Mouse (Mus musculus) limb, embryonic 12.5 days (tissue): Measurements from ENCODE around the gene Mcf2l. TPM values are rescaled to one million over a fixed set of nuclear protein-coding genes. Genes with fewer than 3 reads are reported as not detected.

Experiments used
- ATAC-seq: fragments of 200-750 bp; cut with Nextera tagmentation; 2 replicates; pipeline ENCODE4 v1.8.0; 2017; ENCODE audit warnings: low read depth, moderate TSS enrichment; ENCODE audit not compliant: insufficient number of reproducible peaks, insufficient read depth, low FRiP score, low TSS enrichment
- H3K27ac ChIP-seq: fragments of 300-500 bp; sonication (generic); 2 replicates; pipeline ENCODE4 v1.5.1; 2016; ENCODE audit warnings: mild to moderate bottlenecking, moderate library complexity
- H3K27me3 ChIP-seq: fragments of 300-500 bp; sonication (generic); 2 replicates; pipeline ENCODE4 v1.6.1; 2016; ENCODE audit warnings: mild to moderate bottlenecking, moderate library complexity
- H3K36me3 ChIP-seq: fragments of 300-500 bp; sonication (generic); 2 replicates; pipeline ENCODE4 v1.6.1; 2016; ENCODE audit warnings: mild to moderate bottlenecking, moderate library complexity
- H3K4me1 ChIP-seq: fragments of 300-500 bp; sonication (generic); replicated peaks from 2 replicates; pipeline ENCODE4 v1.6.1; 2016
- H3K4me2 ChIP-seq: fragments of 300-500 bp; sonication (generic); 2 replicates; pipeline ENCODE4 v1.6.1; 2016; ENCODE audit warnings: mild to moderate bottlenecking, moderate library complexity
- H3K4me3 ChIP-seq: fragments of 300-500 bp; sonication (generic); replicated peaks from 2 replicates; pipeline ENCODE4 v1.5.1; 2016; ENCODE audit warnings: mild to moderate bottlenecking
- H3K9ac ChIP-seq: fragments of 300-500 bp; sonication (generic); replicated peaks from 2 replicates; pipeline ENCODE4 v1.6.1; 2016; ENCODE audit warnings: mild to moderate bottlenecking, moderate library complexity
- H3K9me3 ChIP-seq: fragments of 300-500 bp; sonication (generic); 2 replicates; pipeline ENCODE4 v1.6.1; 2016; ENCODE audit warnings: mild to moderate bottlenecking, moderate library complexity
- WGBS: fragments of 180-500 bp; shearing (Covaris S2); methylation state at CpG from one replicate; pipeline ENCODE4 v1.1.7; 2016; 5-methylcytosine and 5-hydroxymethylcytosine counted together
- polyA plus RNA-seq: library from polyadenylated mRNA; unstranded; fragments of >200 nt; fragmentation: Nextera tagmentation; extraction: Ambion mirVana; gene quantifications from 2 replicates; pipeline ENCODE4 v1.2.1, GENCODE M21; 2016

Gene Mcf2l
- polyA plus RNA-seq, 1 experiment from 2014 or later, result 14.0 TPM

DNA sequence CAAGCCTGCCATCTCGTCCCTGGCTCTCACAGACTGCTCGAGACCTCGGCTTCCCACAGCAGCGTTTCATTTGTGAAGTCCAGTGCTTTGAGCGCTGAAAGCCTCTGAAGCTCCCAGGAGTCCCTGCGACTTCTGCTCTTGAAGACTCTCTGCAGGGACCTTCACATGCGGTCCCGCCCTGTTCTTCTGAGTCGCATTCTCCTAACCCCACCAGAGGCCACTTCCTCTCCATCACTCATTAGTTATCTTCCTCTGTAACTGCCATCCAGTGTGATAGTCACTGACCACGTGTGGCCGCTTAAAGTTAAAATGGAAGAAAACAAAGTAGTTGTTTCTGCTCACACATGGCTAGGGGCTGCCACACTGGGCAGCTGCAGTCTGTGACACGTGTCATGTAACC lies 103.7 kb downstream of the Mcf2l start:
- Histone ChIP-seq H3K27me3 (no peaks in the 10 kb centered on the region), H3K4me3 (no peak overlapping the region), H3K4me1 (peaks cover 7% of the 10 kb centered on the region; the same call in 1 of the 2 replicates), H3K27ac (no peak overlapping the region), H3K36me3 (peaks cover 25% of the 10 kb centered on the region), H3K9ac (no peak overlapping the region), H3K4me2 (no peak overlapping the region), H3K9me3 (0 out of 2 replicates have a peak, but pooled peaks cover 11% of the 10 kb centered on the region)
- 77% methylated on average over 12 of the region's 12 CpGs for WGBS
- no peak for ATAC-seq

GRCm38 (mm10) chr8:12978308-12978707 lies 104.7 kb downstream of the Mcf2l start:
- 49% methylated on average over 2 of the region's 2 CpGs for WGBS
- Histone ChIP-seq H3K4me3 (no peak overlapping the region), H3K27ac (no peak overlapping the region), H3K4me1 (peaks cover 7% of the 10 kb centered on the region; the same call in 1 of the 2 replicates), H3K27me3 (no peaks in the 10 kb centered on the region), H3K4me2 (no peak overlapping the region), H3K9ac (no peak overlapping the region), H3K9me3 (0 out of 2 replicates have a peak, but pooled peaks cover 11% of the 10 kb centered on the region), H3K36me3 (peaks cover 20% of the 10 kb centered on the region)
- ATAC-seq, result peak; percentile 9; the same call in 1 of the 2 replicates

GRCm38 (mm10) chr8:12978726-12979125 lies 105.1 kb downstream of the Mcf2l start:
- Histone ChIP-seq H3K4me1 (peaks cover 7% of the 10 kb centered on the region; the same call in 1 of the 2 replicates), H3K27me3 (no peaks in the 10 kb centered on the region), H3K36me3 (peaks cover 20% of the 10 kb centered on the region), H3K9ac (no peak overlapping the region), H3K4me3 (no peak overlapping the region), H3K4me2 (no peak overlapping the region), H3K27ac (no peak overlapping the region), H3K9me3 (0 out of 2 replicates have a peak, but pooled peaks cover 11% of the 10 kb centered on the region)
- peak; percentile 83 for ATAC-seq
- WGBS, result 18% methylated on average over 5 of the region's 5 CpGs

- ATAC-seq, result no peak
- Histone ChIP-seq H3K4me3 (no peak overlapping the region), H3K9me3 (0 out of 2 replicates have a peak, but pooled peaks cover 11% of the 10 kb centered on the region), H3K27me3 (no peaks in the 10 kb centered on the region), H3K4me1 (peaks cover 4% of the 10 kb centered on the region; the same call in 1 of the 2 replicates), H3K4me2 (no peak overlapping the region), H3K36me3 (peaks cover 6% of the 10 kb centered on the region), H3K9ac (no peak overlapping the region), H3K27ac (no peak overlapping the region)
- WGBS, result 79% methylated on average over 18 of the region's 18 CpGs
Measured at GRCm38 (mm10) chr8:12983681-12984467, 110.3 kb downstream of the Mcf2l start.

- Histone ChIP-seq H3K9ac (no peak overlapping the region), H3K27me3 (no peaks in the 10 kb centered on the region), H3K27ac (no peak overlapping the region), H3K4me1 (no peaks in the 10 kb centered on the region), H3K4me3 (no peak overlapping the region), H3K36me3 (peaks cover 6% of the 10 kb centered on the region), H3K9me3 (0 out of 2 replicates have a peak, but pooled peaks cover 11% of the 10 kb centered on the region), H3K4me2 (no peak overlapping the region)
- ATAC-seq, result no peak
- 87% methylated on average over 17 of the region's 17 CpGs for WGBS
Measured at GRCm38 (mm10) chr8:12984601-12985243, 111.1 kb downstream of the Mcf2l start.

DNA sequence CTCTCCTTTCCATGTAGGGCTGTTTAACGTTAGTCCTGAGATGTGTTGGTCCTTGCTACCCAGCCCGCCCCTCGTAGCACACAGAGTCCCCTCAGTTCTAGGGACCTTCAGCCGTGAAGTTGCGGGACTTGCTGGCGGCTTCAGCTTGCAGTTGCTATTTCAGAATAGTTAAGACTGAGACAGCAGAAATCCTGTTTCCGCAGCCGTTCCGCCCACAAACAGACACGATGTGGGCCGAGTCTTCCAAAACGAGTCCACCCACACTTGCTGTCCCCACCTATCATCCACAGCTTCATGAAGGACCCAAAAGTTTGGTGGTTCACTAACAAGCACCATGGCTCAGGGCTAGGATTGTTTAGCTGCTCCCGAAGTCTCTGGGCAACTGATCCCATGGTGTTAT lies 111.7 kb downstream of the Mcf2l start:
- H3K27ac ChIP-seq, result no peak overlapping the region
- no peaks in the 10 kb centered on the region for H3K27me3 ChIP-seq
- no peaks in the 10 kb centered on the region for H3K4me1 ChIP-seq
- ATAC-seq, result no peak
- H3K9ac ChIP-seq, result no peak overlapping the region
- 85% methylated on average over 13 of the region's 13 CpGs for WGBS
- H3K4me3 ChIP-seq, result no peak overlapping the region
- H3K36me3 ChIP-seq, result peaks cover 6% of the 10 kb centered on the region
- H3K9me3 ChIP-seq, result 0 out of 2 replicates have a peak, but pooled peaks cover 11% of the 10 kb centered on the region
- no peak overlapping the region for H3K4me2 ChIP-seq

DNA sequence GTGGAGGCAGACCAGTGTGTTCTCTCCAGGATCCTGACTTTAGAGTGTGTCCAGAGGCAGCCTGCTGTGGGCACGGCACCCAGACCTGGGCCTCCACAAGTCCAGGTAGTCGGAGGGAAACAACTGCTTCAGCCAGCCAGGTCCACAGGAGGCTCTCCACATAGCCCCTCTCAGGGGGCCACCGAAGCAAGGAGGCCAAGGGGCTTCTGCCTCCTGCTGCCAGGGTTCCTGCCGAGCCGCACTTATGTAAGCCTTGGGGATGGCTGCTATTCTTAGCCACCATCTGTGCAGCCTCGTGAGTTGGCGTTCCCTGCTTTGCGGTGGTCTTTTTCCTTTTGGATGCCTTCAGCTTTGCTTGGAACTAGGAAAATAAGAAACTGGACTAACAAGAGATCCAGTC lies 114.0 kb downstream of the Mcf2l start:
- Histone ChIP-seq H3K4me2 (no peak overlapping the region), H3K4me1 (no peaks in the 10 kb centered on the region), H3K9ac (no peak overlapping the region), H3K36me3 (peaks cover 12% of the 10 kb centered on the region), H3K4me3 (no peak overlapping the region), H3K27me3 (no peaks in the 10 kb centered on the region), H3K9me3 (no peaks in the 10 kb centered on the region), H3K27ac (no peak overlapping the region)
- 75% methylated on average over 8 of the region's 8 CpGs for WGBS
- no peak for ATAC-seq

- no peak for ATAC-seq
- peaks cover 12% of the 10 kb centered on the region for H3K36me3 ChIP-seq
- H3K27me3 ChIP-seq, result no peaks in the 10 kb centered on the region
- H3K4me3 ChIP-seq, result no peak overlapping the region
- no peak overlapping the region for H3K27ac ChIP-seq
- H3K4me2 ChIP-seq, result no peak overlapping the region
- 70% methylated on average over 13 of the region's 13 CpGs for WGBS
- H3K9ac ChIP-seq, result no peak overlapping the region
- H3K4me1 ChIP-seq, result no peaks in the 10 kb centered on the region
- no peaks in the 10 kb centered on the region for H3K9me3 ChIP-seq
Measured at GRCm38 (mm10) chr8:12988722-12989430, 115.3 kb downstream of the Mcf2l start.

- no peaks in the 10 kb centered on the region for H3K9me3 ChIP-seq
- ATAC-seq, result no peak
- H3K36me3 ChIP-seq, result peaks cover 9% of the 10 kb centered on the region; the same call in 1 of the 2 replicates
- WGBS, result 78% methylated on average over 10 of the region's 10 CpGs
- no peak overlapping the region for H3K9ac ChIP-seq
- H3K4me3 ChIP-seq, result no peak overlapping the region
- H3K4me2 ChIP-seq, result no peak overlapping the region
- H3K4me1 ChIP-seq, result peaks cover 12% of the 10 kb centered on the region
- H3K27me3 ChIP-seq, result no peaks in the 10 kb centered on the region
- H3K27ac ChIP-seq, result no peak overlapping the region
Measured at GRCm38 (mm10) chr8:12991411-12991810, 117.8 kb downstream of the Mcf2l start.

DNA sequence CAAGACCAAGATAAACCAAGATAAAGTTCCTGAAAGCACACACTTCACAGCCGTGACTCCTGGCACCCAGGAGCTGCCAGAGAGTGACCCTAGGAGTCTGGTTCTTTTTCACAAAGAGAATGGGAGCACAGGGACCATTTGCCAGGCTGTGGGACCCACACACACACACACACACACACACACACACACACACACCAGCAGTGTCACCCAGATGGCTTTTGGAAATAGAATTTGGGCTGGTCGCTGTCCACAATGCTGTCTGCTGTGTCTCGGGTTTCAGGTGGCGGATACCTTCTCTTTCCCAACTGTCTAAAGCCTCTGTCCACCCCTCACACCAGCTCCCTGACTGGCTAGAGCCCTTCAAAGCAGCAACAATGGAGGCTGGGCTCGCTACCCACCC lies 120.9 kb downstream of the Mcf2l start:
- 66% methylated on average over 5 of the region's 5 CpGs for WGBS
- ATAC-seq, result no peak
- H3K4me3 ChIP-seq, result no peak overlapping the region

GRCm38 (mm10) chr8:12995481-12995880 lies 121.9 kb downstream of the Mcf2l start:
- H3K27me3 ChIP-seq, result no peaks in the 10 kb centered on the region
- 71% methylated on average over 5 of the region's 5 CpGs for WGBS
- H3K4me2 ChIP-seq, result no peak overlapping the region
- H3K4me3 ChIP-seq, result no peak overlapping the region
- no peak for ATAC-seq
- H3K9ac ChIP-seq, result no peak overlapping the region
- peaks cover 23% of the 10 kb centered on the region for H3K4me1 ChIP-seq
- H3K9me3 ChIP-seq, result no peaks in the 10 kb centered on the region
- H3K27ac ChIP-seq, result no peak overlapping the region
- H3K36me3 ChIP-seq, result peaks cover 30% of the 10 kb centered on the region

More for the DNA sequence above, 120.9 kb downstream of the Mcf2l start:
- no peaks in the 10 kb centered on the region for H3K9me3 ChIP-seq
- H3K4me1 ChIP-seq, result peaks cover 23% of the 10 kb centered on the region
- no peaks in the 10 kb centered on the region for H3K27me3 ChIP-seq
- no peak overlapping the region for H3K4me2 ChIP-seq
- H3K9ac ChIP-seq, result no peak overlapping the region
- peaks cover 20% of the 10 kb centered on the region for H3K36me3 ChIP-seq
- no peak overlapping the region for H3K27ac ChIP-seq
